Mouse (Mus musculus): ENCODE results near the gene Neurl1a.

Neurl1a gene

DNA sequence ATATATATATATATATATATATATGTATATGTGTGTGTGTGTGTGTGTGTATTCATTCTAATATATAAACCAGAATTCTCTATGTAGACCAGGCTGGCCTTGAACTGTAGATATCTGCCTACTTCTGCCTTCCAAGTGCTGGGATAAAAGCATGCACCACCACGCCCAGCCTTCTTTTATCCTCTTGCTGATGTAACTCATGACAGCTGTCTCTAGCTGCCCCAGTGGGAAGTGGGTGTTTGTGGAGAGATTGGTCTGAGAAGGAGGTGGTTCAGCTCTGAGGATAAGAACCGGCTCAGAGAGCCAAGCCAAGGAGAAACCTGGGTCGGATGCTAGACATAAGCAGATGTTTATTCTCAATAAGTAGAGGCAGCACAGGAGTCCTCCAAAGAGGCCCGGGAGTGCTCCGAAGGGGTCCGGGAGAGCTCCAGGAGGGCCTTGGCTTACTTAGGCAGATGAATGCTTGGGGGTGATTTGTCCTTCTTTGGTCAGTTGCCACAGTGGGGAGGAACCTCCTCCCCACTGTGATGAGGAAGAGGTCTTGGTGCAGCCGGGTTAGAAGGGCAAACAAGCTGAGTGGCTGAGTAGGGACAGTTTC lies 10.9 kb upstream of the Neurl1a start:
- peak; percentile 54 for DNase-seq (ENCODE audit: low read depth, low spot score)

DNA sequence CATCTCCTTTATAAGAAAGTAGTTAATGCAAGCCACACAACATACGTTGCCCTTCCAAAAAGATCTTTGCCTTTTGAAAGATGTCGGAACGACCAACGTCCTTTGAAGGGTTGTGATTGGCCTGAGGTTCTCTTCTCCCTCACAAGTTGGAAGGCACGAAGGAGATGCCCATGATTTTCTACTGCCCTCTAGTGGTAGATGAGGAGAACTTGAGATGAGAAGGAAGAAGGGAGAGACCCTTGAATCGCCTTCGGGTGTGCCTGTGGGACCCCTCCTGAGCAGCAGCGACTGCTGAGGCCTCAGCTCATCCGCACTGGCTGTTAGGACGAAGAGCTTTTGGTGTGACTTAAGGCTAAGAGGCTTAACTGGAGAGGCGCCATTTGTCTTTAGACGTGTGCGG lies 10.4 kb upstream of the Neurl1a start:
- peak; percentile 84 for DNase-seq (ENCODE audit: low read depth, low spot score)

DNA sequence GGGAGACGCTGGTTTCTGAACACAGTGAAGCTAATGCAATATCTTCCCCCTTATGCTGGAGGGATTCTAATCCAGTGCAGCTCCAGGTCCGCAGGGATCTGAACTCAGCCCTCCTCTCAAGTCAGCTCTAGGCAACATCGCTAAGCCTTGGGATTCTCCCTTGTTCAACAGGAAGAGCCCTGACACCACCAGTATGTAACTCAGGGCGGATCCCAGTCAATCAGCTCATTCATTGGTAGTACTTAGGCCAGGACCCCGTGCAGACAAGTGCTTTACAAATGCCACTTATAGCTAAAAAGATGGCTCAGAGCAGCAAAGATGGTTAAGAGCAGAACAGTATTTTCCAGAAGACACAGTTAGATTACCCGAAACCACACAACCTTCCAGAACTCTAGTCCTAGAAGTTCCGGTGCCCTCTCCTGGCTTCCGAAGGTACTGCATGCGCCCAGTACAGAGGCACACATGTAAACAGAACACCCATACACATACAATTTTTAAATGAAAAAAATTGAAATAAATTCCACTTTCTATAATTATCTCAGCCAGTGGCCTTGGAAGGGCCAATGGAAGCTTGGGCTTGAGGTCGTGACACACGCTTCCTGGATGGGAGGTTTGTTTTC lies 9.7 kb upstream of the Neurl1a start:
- DNase-seq (ENCODE audit: low read depth, low spot score): peak; percentile 97

DNA sequence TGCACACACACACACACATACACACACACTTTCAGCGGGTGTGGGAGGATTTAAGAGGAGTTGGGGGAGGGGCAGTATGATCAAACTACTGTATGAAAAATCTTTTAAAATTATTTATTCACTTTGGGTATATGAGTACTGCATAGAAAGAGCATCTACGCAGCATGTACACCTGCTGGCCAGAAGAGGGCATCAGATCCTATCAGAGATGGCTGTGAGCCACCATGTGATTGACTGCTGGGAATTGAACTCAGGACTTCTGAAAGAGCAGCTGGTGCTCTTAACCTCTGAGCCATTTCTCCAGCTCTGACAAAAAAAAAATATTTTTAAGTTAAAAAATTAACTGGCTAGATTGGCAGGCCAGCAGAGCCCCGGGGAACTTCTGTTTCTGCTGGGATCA lies 4.1 kb upstream of the Neurl1a start:
- peak; percentile 68 for DNase-seq (ENCODE audit: low read depth, low spot score)

DNA sequence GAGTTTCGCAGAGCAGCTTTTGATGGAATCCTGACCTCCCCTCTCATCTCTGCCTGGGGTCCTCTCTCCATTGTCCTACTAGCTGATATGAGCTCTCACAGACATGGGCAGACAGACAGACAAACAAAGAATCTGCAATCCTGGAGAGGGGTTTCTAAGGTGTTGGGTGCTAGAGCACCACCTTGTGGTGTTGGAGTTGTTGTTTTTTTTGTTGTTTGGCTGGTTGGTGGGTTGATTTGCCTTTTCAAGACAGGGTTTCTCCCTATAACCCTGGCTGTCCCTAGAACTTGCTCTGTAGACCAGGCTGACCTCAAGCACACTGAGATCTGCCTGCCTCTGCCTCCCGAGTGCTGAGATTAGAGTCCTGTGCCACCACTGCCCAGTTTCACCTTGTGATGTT lies 3.1 kb upstream of the Neurl1a start:
- DNase-seq (ENCODE audit: low read depth, low spot score): peak; percentile 40

DNA sequence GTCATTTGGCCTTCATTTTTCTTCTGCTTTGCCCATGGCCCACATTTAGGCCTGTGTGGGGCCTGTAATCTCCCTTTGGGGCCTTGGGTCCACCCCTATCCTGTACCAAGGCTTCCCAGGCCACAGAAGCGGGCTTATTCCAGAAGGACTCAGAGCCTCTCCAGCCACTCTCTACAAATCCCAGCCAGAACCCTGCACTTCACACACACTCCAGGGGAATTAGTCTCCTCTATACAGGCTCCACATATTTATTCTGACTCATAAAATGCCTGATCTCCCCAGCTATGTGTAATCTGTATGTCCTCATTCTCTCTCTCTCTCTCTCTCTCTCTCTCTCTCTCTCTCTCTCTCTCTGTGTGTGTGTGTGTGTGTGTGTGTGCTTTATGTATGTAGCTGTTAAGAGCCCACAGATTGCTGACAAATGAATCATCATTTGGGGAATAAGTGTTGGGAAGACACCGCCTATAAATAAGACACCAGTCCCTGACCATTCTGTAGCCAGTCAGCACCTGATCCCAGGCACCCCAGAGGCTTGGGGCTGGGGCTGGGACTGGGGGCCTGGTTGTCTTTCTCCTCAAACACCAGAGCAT lies 1.6 kb upstream of the Neurl1a start:
- DNase-seq (ENCODE audit: low read depth, low spot score): peak; percentile 67

DNA sequence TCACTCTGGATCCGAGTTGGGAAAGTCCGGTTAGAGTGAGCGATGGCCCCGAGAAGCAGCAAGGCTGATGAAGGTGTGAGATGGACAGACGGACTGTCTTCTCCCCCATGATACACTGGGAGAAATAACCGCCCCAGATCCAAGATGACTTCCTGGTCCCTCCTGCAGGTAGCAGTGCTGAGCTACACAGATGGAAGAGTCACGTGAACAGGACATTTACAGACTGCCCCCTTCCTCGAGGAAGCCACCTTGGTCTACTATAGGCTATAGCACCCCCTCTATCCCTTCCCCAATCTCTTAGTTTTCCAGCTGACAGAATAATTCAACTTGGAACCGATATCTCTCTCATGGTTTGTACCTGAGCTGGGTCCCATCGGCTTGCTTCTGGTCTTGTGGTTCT lies 619 bp upstream of the Neurl1a start:
- no peak for DNase-seq (ENCODE audit: low read depth, low spot score)

DNA sequence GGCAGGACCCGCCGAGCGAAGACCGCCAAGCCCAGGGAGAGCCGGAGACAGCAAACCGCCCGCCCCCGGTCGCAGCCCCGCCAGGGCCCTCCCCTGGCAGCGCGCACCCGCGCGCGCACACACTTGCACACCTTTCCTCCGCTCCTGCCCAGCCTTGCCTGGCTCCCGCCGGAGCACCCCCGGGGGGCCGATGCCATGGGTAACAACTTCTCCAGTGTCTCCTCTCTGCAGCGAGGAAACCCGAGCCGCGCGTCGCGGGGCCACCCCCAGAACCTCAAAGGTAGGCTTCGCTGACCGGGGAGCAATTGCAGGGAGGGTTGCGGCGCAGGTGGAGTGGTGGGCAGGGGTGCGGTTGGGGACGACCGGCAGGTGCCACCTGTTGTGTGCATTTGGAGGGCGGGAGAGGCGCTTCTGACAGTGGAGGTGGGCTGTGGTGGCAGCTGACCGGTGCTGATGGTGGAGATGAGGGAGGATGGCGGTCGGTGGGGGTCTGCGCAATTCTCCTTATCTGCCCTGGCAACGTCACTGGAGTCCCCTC lies 721 bp downstream of the Neurl1a start:
- DNase-seq (ENCODE audit: low read depth, low spot score): no peak

DNA sequence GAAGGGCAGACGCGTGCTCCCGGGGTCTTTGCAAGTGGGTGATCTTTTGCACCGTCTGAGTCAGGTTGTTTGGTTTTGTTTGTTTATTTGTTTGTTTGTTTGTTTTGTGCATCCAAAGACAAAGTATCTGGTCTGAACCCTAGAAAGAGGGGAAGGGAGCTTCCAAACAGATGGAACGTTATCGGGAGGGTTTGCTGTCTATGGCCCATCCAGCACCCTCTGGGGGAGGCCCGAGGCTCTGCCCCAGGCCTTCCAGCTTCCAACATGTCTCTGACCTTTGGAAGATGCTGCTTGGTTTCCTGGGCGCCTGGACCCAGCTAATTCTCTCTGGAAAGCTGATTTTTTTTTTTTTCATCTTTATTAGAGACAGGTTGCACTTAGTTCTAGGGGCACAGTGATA lies 1.4 kb downstream of the Neurl1a start:
- no peak for DNase-seq (ENCODE audit: low read depth, low spot score)

DNA sequence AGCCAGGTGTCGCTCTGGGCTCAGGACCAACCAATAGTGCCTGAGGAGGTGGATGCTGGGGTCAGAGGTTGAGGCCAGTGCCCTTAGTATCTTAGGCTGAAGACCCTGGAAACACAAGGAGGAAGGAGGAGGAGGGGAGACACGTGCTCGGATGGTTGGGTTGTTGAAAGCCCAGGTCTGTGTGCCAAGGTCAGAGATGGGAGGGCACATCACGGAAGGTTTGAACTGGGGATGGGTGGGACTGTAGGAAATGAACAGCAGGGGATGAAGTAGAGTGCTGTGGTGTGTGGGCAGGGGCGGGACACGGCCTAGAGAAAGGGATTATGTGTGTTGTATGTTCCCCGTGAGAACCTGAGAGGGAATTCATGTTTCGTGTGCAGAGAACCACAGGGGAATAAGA lies 5.6 kb downstream of the Neurl1a start:
- no peak for DNase-seq (ENCODE audit: low read depth, low spot score)

DNA sequence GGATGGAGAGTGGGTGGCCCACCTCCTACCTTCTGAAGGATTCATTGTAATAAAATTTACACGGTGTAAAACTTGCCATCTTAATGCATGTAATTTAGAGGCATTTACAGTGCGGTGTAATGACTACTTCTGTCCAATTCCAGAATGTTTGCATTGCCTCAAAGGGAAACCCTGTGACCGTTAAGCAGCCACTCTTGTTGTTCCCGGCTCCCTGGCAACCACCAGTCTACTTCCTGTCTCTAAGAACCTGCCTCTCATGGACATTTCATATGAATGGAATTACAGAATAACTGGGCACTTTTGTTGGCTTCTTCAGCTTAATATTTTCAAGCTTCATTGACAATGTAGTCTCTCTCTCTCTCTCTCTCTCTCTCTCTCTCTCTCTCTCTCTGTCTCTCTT lies 6.1 kb downstream of the Neurl1a start:
- DNase-seq (ENCODE audit: low read depth, low spot score): peak; percentile 22

DNA sequence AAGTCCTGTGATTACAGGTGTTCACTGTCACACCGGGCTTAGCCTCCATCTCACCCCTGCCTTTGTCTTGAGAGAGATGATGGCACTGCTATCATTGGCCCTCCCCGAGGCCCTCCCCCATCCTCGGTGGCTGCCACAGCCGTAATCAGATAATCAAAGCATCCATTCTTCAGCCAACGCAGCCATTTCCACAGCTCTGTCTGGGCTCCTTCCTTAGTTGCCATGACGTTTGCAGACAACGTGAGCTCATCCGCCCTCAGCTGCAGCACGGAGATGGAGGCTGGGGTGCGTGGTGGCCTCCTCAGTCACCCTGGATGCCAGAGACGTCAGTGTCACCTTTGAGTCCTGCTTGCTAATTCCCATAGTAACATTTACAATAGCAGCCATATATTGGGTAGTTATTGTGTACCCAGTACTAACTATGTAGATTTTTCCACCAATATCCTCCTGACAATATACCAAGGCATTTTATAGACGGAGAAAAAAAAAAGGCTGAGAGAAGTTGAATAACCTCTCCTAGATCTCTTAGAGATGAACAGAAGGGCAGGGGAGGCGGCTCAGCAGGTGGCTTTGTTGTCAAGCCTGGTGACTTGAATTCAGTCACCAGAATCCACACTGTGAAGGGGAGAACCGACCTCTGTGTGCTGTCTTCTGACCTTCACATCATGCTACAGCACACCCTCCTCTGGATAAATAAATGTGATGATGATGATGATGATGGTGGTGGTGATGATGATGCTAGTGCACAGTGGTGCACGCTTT lies 8.1 kb downstream of the Neurl1a start:
- DNase-seq (ENCODE audit: low read depth, low spot score): no peak

DNA sequence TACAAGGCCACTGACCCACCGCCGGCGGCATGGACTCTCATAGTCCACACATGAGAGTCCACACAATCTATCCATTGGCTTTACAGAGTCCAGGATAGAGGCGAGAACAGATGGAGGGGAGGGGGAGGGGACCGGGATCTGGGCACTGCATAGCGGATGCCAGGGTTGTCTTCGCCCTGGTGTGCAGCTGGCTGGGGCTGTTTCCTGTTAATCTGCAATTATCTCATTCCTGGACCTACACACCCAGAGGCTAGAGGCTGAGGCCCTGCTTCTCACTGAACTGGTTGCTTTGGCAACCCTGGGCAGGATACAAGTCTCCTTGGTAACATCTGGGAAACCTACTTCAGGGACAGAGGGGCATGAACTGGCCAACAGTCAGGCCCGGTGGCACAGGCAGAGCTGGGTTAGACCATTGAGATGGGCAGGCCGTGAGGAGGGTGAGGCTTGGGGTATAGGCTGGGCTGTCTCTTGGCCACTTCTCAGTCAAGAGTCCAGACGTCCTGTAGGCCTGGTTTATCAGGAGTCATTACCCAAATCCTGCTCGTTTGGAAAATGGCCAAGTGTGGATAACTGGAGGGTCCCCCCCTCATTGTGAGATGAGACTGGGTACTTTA lies 10.0 kb downstream of the Neurl1a start:
- no peak for DNase-seq (ENCODE audit: low read depth, low spot score)

DNA sequence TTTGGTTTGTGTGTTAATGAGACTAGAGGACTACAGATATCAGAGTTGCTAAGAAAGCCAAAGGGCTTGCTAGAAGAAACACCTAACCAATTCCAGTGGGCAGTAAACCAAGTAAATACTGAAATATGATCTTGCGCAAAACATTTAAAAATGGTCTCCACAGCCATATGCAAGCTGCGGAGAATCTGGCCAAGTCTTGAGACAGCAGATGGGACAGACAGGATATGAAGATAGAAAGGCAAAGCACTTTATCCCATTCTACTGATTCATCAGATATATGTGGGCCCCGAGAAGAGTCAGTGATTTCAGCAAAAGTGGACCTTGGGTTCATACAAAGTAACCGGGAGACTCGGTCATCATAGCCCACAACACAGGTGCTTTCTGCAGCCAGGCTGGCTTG lies 13.5 kb downstream of the Neurl1a start:
- DNase-seq (ENCODE audit: low read depth, low spot score): no peak

DNA sequence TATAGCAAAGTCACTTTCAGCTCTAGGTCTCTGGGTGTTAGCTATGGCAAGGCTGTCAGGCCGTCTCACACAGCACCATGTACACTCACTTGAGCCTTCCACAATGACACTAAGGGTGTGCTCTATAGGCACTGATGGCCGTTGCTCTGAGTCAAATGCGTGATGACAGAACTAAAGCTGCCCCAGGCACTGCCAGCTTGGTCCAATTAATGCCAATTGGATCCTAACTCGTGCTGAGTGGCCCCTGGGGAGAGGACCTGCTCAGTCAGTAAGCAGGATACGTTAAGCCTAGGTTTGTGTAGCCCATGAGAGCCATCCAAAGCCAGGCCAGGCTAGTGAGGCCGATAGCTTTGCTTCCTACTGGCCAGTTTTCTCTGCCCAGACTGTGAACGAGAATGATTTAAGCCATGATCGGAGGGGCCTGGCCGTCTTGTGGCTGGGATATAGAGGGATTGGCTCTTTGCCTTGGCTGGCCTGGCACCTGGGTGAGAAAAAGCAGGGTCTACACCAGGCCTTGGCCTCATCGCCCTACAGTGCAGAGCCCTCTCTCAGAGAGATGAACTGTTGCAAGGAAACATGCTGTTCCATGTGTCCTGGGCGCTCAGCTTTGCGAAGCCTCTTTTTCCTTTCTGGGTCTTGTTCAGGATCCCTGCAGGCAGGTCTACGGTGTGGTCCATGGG lies 20.2 kb downstream of the Neurl1a start:
- DNase-seq (ENCODE audit: low read depth, low spot score): no peak

DNA sequence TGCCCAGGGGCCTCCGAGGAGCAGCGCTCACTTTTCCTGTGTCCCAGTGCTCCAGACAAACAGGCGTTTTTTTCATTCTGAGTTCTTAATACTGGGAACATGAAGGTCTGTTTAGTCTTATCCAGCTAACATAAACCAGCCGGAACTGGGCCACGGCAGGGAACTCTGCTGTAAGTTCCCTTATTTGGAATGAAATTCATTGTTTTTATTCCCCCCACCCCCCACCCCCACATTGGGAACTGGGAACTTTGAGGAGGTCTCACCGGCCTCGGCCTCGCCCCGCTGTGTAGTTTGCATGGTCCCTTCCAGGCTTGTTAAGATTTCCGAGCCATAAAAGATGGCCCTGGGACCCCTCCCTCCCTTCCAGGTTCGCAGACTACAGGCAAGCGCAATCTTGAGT lies 23.4 kb downstream of the Neurl1a start:
- no peak for DNase-seq (ENCODE audit: low read depth, low spot score)

DNA sequence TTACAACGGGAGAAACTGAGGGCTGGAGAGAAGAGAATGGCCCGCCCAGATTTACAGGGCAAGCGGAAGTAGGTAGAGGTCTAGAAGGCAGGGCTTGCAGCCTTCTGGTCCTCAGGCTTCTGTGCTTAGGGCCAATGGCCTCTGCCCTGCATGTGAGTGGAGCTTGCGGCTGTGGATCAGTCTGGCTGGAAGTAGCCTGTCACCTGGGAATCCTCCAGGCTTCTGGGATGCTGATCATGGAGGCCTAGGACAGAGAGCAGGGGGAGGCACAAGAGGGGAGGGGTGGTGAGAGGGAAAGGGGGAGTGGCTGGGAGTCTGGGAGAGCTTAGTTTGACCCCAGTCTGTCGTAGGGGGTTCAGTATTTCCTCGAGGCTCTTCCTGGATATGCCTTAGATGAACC lies 23.8 kb downstream of the Neurl1a start:
- DNase-seq (ENCODE audit: low read depth, low spot score): no peak

DNA sequence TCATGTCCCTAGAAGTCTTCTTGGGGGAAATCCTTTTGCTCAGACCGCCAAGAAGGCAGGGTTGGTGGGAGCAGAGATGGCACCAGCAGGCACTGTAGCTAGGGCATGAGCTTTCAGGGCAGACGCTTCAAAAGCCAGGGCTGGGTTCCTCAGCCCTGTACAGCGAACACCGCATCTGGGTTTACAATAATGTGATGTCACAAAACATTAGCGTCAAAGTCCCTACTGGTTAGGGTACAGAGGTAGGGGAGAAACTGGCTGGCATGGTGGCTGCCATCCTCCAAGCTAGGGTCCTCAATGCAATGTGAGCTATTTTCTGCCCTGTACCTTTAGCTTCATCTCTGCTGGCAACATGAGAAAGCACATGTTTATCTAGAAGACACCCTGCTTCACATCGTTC lies 24.4 kb downstream of the Neurl1a start:
- DNase-seq (ENCODE audit: low read depth, low spot score): no peak

DNA sequence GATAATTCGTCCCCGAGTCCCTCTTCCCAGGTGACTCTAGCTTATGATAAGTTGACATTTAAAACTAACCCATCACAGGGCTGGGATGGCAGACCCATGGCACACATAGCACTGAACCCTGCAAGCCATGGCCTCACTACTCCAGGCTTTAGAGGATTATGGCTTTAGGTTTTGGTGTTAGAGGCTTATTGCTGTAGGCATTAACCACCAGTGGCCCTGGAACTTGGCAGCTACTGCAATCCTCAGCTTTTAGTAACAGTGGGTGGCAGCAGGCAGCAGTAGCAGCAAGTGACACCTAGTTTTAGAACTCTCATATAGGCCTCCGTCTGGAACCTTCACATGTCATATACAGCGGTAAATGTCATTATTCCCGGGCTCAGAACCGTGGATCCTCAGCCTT lies 26.0 kb downstream of the Neurl1a start:
- DNase-seq (ENCODE audit: low read depth, low spot score): no peak

DNA sequence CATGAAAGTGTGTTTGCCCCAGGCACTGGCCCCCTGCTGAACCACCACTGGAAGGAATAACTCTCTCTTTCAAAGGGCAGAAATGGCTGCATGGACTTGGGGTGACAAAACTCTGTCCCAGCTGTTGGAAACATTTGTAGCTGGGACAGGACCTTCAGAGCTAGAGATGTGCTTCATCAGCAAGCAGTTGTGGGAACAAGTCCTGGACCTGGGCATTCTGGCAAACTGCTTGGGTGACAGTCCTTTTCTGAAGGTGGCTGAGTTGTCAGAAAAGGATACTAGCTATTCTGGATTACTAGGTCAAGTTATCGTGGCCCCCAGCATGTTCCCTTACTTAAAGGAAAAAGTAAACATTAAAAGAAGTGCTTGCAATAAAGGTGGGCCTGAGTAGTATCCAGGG lies 27.5 kb downstream of the Neurl1a start:
- no peak for DNase-seq (ENCODE audit: low read depth, low spot score)

DNA sequence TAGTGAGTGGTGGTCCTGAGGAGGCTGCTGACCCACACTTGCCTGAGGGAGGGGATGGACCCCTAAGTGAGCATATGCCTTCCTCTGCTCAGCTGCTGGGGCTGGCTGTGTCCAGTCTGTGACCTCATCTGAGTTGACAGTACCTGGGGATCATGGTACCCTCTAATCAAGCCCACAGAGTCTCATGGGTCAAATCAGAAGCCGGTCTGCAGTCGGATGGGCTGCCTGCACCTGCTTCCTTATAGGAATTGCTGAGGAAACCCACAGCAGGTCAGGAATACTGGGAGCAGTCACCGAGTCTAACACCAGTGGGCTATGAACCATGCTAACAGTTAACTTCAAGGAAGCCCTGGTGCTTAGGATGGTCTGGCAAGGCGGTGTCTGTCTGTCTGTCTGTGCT lies 31.8 kb downstream of the Neurl1a start:
- no peak for DNase-seq (ENCODE audit: low read depth, low spot score)
